Mouse (Mus musculus) spleen, adult 10 weeks (tissue): Measurements from ENCODE around the gene Olfr159. TPM values are rescaled to one million over a fixed set of nuclear protein-coding genes. Genes with fewer than 3 reads are reported as not detected.

Experiments used
- polyA plus RNA-seq: library from polyadenylated mRNA; stranded (reverse); fragments of 350-450 nt; fragmentation: Illumina TruSeq; extraction: RNeasy Lipid Tissue Mini Kit (QIAGEN cat#74804); gene quantifications from one replicate; pipeline ENCODE4 v1.2.3, GENCODE M21; 2015; ENCODE audit warnings: low replicate concordance; ENCODE audit not compliant: insufficient read depth

Gene Olfr159
- polyA plus RNA-seq = not detected

GRCm38 (mm10) chr4:43770909-43771308, at the start of gene Olfr159:
Olfr159 (minus strand) TSS chr4:43771009.

GRCm38 (mm10) chr4:43729794-43730550, 40.8 kb downstream of the Olfr159 start, which contains the start of gene Spaar:
Spaar (plus strand) TSS chr4:43730034.

GRCm38 (mm10) chr4:43726995-43727394, 43.8 kb downstream of the Olfr159 start, which contains the start of gene Hrct1:
Hrct1 (plus strand) TSS chr4:43727188.

Other genes with a start within 250 kb of the Olfr159 start
- gene Tpm2, start 247.2 kb downstream of the Olfr159 start, polyA plus RNA-seq = 31.3 TPM
- 64.5 TPM for gene Creb3, start 208.7 kb downstream of the Olfr159 start, polyA plus RNA-seq
- gene Tln1, start 208.3 kb downstream of the Olfr159 start, polyA plus RNA-seq = 194 TPM
- 28.8 TPM for gene Rgp1, start 192.3 kb downstream of the Olfr159 start, polyA plus RNA-seq
- 24.6 TPM for gene Gba2, start 192.1 kb downstream of the Olfr159 start, polyA plus RNA-seq
- gene Msmp, start 186.5 kb downstream of the Olfr159 start, polyA plus RNA-seq = 0.37 TPM
- gene Npr2, start 139.1 kb downstream of the Olfr159 start, polyA plus RNA-seq = 10.0 TPM
- gene Spag8, start 117.4 kb downstream of the Olfr159 start, polyA plus RNA-seq = not detected
- 23.5 TPM for gene Hint2, start 114.5 kb downstream of the Olfr159 start, polyA plus RNA-seq
- gene Tmem8b, start 102.0 kb downstream of the Olfr159 start, polyA plus RNA-seq = 2.1 TPM
- gene Fam221b, start 101.9 kb downstream of the Olfr159 start, polyA plus RNA-seq = 0.07 TPM
- not detected for gene Olfr70, start 70.2 kb downstream of the Olfr159 start, polyA plus RNA-seq
- not detected for gene Olfr71, start 60.8 kb downstream of the Olfr159 start, polyA plus RNA-seq
- 0.28 TPM for gene Hrct1, start 43.8 kb downstream of the Olfr159 start, polyA plus RNA-seq
- gene Spaar, start 41.0 kb downstream of the Olfr159 start, polyA plus RNA-seq = 0.07 TPM
- not detected for gene Olfr156, start 52.9 kb upstream of the Olfr159 start, polyA plus RNA-seq
- not detected for gene Olfr157, start 69.2 kb upstream of the Olfr159 start, polyA plus RNA-seq
- not detected for gene Olfr155, start 80.6 kb upstream of the Olfr159 start, polyA plus RNA-seq
- 8.0 TPM for gene Reck, start 104.5 kb upstream of the Olfr159 start, polyA plus RNA-seq
- 53.7 TPM for gene Glipr2, start 186.4 kb upstream of the Olfr159 start, polyA plus RNA-seq
- not detected for gene Ccin, start 212.5 kb upstream of the Olfr159 start, polyA plus RNA-seq
- 236 TPM for gene Clta, start 233.4 kb upstream of the Olfr159 start, polyA plus RNA-seq